Mouse (Mus musculus) ES-Bruce4 (cell line): Measurements from ENCODE around the gene Siglec1. TPM values are rescaled to one million over a fixed set of nuclear protein-coding genes. Genes with fewer than 3 reads are reported as not detected.

Experiments
- H3K27ac ChIP-seq: 2 replicates; pipeline ENCODE4 v1.5.1; 2012; ENCODE audit warnings: low read length, inconsistent platforms; ENCODE audit not compliant: insufficient read depth
- H3K27me3 ChIP-seq: 2 replicates; pipeline ENCODE4 v1.6.1; 2012; ENCODE audit warnings: mild to moderate bottlenecking, low read length, inconsistent platforms; ENCODE audit not compliant: control insufficient read depth, poor library complexity, insufficient read depth, severe bottlenecking
- H3K36me3 ChIP-seq: 2 replicates; pipeline ENCODE4 v1.6.1; 2012; ENCODE audit warnings: inconsistent platforms, mild to moderate bottlenecking, low read length, moderate library complexity; ENCODE audit not compliant: control insufficient read depth, poor library complexity, insufficient read depth, severe bottlenecking
- H3K4me1 ChIP-seq: one replicate; pipeline ENCODE4 v1.8.1; 2011; ENCODE audit warnings: low read length; ENCODE audit not compliant: control insufficient read depth, insufficient read depth
- H3K4me3 ChIP-seq: 2 replicates; pipeline ENCODE4 v1.5.1; 2011; ENCODE audit warnings: low read depth, mild to moderate bottlenecking, low read length
- H3K9ac ChIP-seq: 2 replicates; pipeline ENCODE4 v1.6.1; 2012; ENCODE audit warnings: low read depth, mild to moderate bottlenecking, inconsistent platforms; ENCODE audit not compliant: poor library complexity, severe bottlenecking
- H3K9me3 ChIP-seq: replicated peaks from 2 replicates; pipeline ENCODE4 v1.6.1; 2012; ENCODE audit warnings: mild to moderate bottlenecking, low read length, inconsistent platforms; ENCODE audit not compliant: control insufficient read depth, poor library complexity, insufficient read depth, severe bottlenecking
- CTCF ChIP-seq: IDR thresholded peaks from one replicate; pipeline ENCODE4 v1.8.1; 2011; ENCODE audit warnings: low read depth, low read length
- EP300 ChIP-seq: IDR thresholded peaks from 2 replicates; pipeline ENCODE4 v1.6.1; 2011; ENCODE audit warnings: low read depth, low read length; ENCODE audit not compliant: insufficient read depth
- POLR2A ChIP-seq: IDR thresholded peaks from one replicate; pipeline ENCODE4 v1.8.1; 2011; ENCODE audit warnings: low read length; ENCODE audit not compliant: insufficient read depth
- polyA plus RNA-seq: library from polyadenylated mRNA; stranded (reverse); fragments of >200 nt; gene quantifications from 2 replicates; pipeline ENCODE4 v1.2.4, GENCODE M21; 2011; ENCODE audit warnings: low read depth; ENCODE audit not compliant: missing spikeins, insufficient read depth, insufficient read length

Gene Siglec1
- polyA plus RNA-seq, 1 experiment: 0.16 TPM

DNA sequence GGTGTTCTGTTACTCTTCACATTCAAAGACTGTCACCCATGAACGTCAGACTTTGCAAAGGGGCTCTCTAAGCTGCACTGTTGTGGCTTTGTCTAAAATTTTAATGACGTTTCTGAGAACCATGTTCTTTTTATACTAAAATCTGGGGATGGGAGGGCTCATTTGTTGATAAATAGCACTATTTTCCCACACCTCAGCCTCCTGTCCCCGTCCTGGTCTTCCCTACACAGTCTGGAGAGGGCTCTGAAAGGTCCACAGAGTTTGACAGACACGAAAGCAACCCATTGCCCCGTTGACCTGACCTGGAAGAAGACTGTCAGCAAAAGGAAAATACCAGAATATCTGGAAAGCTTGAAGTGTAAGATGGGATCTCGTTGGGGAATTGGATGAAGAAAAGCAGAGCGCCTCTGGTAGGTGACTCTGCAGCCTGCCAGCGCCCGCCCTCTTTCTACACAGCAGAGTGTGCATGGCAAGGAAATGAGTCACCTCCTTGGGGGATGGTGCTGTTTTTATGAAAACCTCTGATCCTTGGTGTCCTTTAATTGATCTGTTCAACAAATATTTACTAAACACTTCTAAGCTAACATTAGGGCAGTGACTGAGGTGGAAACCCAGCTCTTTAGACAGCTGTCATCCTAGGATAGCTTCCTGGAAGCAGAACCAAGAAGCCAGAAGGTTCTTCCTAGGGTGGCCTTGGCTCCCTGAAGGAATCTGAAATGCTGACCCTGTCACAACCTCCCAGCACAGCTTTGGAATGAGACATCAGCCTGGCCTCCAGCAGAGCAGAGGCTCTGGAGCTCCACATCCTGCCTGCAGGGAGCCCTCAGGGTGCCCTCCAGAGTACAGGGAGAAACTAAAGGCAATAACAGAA, 57.3 kb downstream of the Siglec1 start:
- Histone ChIP-seq H3K9ac (no peak overlapping the region), H3K4me3 (no peak overlapping the region)
- TF ChIP-seq POLR2A (no peak), CTCF (no peak), EP300 (no peak)

DNA sequence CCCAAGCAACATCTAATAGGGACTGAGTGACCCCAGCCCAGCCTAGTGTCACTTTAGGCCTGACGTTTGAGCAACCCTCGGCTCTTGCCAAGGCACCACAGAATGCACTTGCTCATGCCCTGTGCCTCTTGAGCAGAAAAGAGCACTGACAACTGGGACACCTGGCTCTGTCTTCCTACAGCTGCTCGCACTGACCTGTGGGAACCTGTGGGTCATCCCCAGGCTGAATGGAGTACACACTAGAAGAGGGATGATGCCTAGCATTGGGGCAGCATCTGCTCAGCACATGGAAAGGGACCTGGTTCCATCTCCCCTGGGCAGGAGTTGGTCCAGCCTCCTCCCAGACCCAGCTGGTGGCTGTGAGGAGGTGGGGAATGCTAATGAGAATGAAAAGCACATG, 59.6 kb downstream of the Siglec1 start:
- Histone ChIP-seq H3K4me1 (no peaks in the 10 kb centered on the region), H3K9me3 (no peaks in the 10 kb centered on the region), H3K27ac (no peak overlapping the region), H3K27me3 (no peaks in the 10 kb centered on the region), H3K9ac (no peak overlapping the region), H3K36me3 (no peaks in the 10 kb centered on the region), H3K4me3 (no peak overlapping the region)
- TF ChIP-seq CTCF: no peak
- TF ChIP-seq EP300: no peak
- no peak for TF ChIP-seq POLR2A

More for the DNA sequence above, 57.3 kb downstream of the Siglec1 start:
- Histone ChIP-seq H3K27me3 (no peaks in the 10 kb centered on the region), H3K36me3 (no peaks in the 10 kb centered on the region), H3K27ac (no peak overlapping the region), H3K9me3 (peaks cover 3% of the 10 kb centered on the region), H3K4me1 (no peaks in the 10 kb centered on the region)

DNA sequence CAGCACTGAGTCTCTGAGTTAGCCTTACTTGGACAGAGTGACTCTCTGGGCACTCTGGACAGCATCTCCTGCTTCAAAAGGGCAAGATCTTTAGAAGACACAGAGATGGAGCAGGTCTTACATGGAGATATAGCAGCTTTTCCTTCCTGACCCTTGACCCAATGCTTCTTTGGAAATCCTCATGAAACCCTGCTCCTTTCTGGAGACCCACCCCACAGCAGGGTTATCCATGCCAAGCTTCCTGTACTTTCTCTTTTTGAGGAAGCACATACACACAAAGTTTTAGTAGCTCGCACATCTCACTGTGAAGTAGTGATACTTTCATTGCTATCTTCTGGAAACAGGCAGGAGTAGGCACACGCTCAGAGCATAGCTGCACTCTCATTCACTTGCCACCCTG, 61.3 kb downstream of the Siglec1 start:
- Histone ChIP-seq H3K9me3 (no peaks in the 10 kb centered on the region), H3K4me1 (no peaks in the 10 kb centered on the region), H3K9ac (no peak overlapping the region), H3K27me3 (no peaks in the 10 kb centered on the region), H3K27ac (no peak overlapping the region), H3K36me3 (no peaks in the 10 kb centered on the region), H3K4me3 (no peak overlapping the region)
- TF ChIP-seq CTCF: no peak
- no peak for TF ChIP-seq POLR2A
- TF ChIP-seq EP300: no peak

Other genes starting within 250 kb of the Siglec1 start
- gene 4930402H24Rik, start 180.4 kb downstream of the Siglec1 start, polyA plus RNA-seq: 18.0 and 26.2 TPM in 2 replicates
- 9.8 and 11.1 TPM in 2 replicates for gene Atrn, start 180.3 kb downstream of the Siglec1 start, polyA plus RNA-seq
- 0.73 TPM in 1 of 2 replicates, not detected in the other for gene Gfra4, start 43.7 kb downstream of the Siglec1 start, polyA plus RNA-seq
- gene Adam33, start 23.0 kb downstream of the Siglec1 start, polyA plus RNA-seq: 0.37 TPM in 1 of 2 replicates, not detected in the other
- gene Hspa12b, start 40.5 kb upstream of the Siglec1 start, polyA plus RNA-seq: 1.9 and 2.2 TPM in 2 replicates
- gene Gm11037, start 46.7 kb upstream of the Siglec1 start, polyA plus RNA-seq: not detected in 2 replicates
- 74.5 and 79.8 TPM in 2 replicates for gene 1700037H04Rik, start 73.3 kb upstream of the Siglec1 start, polyA plus RNA-seq
- 12.2 and 12.3 TPM in 2 replicates for gene Cenpb, start 93.3 kb upstream of the Siglec1 start, polyA plus RNA-seq
- gene Cdc25b, start 100.2 kb upstream of the Siglec1 start, polyA plus RNA-seq: 26.1 and 28.8 TPM in 2 replicates
- gene Spef1, start 100.5 kb upstream of the Siglec1 start, polyA plus RNA-seq: 1.2 and 2.0 TPM in 2 replicates
- 6.5 and 8.5 TPM in 2 replicates for gene Ap5s1, start 120.3 kb upstream of the Siglec1 start, polyA plus RNA-seq
- 16.7 and 20.3 TPM in 2 replicates for gene Mavs, start 147.3 kb upstream of the Siglec1 start, polyA plus RNA-seq
- 67.0 and 78.5 TPM in 2 replicates for gene Pank2, start 175.7 kb upstream of the Siglec1 start, polyA plus RNA-seq